Mouse (Mus musculus) E14TG2a.4 (cell line): ENCODE results near the gene 2900026A02Rik.
A peak's percentile ranks its signal among the peaks of the same experiment; 100 is the strongest.

ENCODE experiments used
- CTCF ChIP-seq: conservative IDR thresholded peaks from 2 replicates; pipeline ENCODE4 v1.5.1; 2014; ENCODE audit warnings: low read length
- NANOG ChIP-seq: IDR thresholded peaks from 2 replicates; pipeline ENCODE4 v1.6.1; 2014; ENCODE audit warnings: borderline replicate concordance, low read length, mixed read lengths
- POU5F1 ChIP-seq: IDR thresholded peaks from 2 replicates; pipeline ENCODE4 v1.6.1; 2014; ENCODE audit warnings: low read length, borderline replicate concordance

DNA sequence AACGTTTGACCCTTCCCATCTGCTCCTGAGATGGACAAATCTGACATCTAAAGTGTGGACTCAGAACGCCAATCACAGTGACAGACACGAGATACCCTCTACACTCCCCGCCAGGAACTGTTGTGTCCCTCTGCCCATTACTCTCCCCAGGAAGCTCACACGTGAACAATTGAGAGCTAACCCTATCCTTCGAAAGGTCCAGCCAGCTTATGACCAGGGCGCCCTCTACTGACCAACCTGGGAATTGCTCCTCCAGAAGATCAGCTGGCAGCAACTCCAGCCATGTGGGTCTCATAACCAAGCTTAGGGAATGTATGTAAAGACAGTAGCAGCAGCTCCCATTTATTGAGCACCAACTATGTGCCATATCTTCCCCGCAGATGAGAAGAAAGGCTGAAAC lies 65.9 kb downstream of the 2900026A02Rik start:
- TF ChIP-seq CTCF: peak; percentile 99
- TF ChIP-seq NANOG: no peak
- TF ChIP-seq POU5F1: no peak
